Mouse (Mus musculus): ENCODE results near the gene Arpc4.

Arpc4 gene

GRCm38 (mm10) chr6:113406683-113407082 lies 28.8 kb downstream of the Arpc4 start:
- DNase-seq: peak; percentile 51 to 59

DNA sequence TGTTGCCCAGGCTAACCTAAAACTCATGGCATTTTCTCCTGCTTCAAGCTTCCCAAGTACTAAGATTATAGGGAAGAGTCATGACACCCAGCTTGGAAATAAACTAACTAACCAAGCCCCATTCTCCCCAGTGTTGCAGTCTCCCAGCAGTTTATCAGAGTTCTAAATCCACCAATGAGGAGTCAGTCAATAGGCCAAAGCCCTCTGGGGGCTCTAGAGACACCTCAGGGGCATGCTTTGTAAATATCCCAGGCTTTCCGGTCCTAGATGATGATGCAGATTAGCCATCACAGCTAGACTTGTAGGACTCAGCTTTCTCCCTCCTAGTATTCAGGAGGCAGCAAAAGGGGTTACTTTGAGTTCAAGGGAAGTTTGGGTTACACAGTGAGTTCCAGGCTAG lies 32.1 kb downstream of the Arpc4 start:
- no peak for DNase-seq

GRCm38 (mm10) chr6:113416416-113416815 lies 38.5 kb downstream of the Arpc4 start:
- no peak for DNase-seq

DNA sequence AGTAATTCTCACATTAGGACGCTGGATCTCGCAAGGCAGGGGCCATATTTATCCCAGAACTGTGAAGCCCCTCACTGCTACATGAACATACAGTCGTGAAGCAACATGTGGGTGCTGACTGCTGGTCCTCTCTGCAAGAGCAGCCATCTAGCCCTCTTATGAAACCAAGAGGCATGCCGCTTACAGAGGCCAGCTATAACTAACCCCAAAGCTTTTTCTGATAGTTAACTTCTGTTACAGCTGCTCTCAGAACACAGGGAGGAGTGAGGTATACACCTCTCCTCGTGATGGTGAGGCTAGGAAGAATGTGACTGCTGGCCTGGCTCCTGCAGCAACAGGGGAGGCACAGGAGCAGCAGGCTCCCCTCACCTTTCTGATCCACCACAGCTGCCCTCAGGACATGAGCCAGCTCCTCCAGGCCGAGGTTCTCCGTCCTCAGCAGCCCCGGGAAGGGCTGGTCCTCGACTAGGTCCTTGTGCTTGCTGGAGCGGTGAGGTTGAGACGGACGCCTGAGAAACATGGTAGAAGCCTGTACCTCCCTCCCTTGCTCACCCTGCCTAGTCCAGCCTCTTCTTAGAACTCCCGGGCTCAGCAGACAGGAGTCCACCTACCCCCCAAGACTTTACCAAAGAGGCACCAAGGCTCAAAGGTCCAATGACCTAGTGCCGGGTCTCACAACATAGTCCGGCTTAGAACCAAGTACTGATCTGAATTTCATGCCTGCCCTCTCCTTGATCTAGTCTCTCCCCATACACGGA lies 40.7 kb downstream of the Arpc4 start:
- peak in 1 of 2 experiments; percentile 54 for DNase-seq

DNA sequence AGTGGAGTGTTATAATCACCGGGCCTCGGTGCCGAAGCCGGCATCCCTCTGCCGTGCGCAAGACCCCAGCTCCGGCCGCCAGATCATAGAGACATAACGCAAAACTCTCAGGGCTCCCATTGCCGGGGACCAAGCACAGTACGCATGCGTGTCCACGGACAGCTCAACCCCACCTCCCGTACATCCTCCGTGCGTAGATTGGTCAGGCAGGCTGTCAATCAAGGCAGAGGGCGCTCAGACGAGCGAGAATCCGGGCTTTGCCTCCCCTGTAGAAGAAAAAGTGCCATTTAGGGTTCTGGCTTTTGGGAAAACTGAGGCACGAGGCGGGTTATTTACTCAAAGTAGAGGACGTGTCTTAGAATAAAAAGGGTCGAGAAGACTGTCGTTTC lies 41.3 kb downstream of the Arpc4 start, which contains the start of gene Rpusd3:
Rpusd3 (minus strand) TSS at position 142 of the 389 bp plus-strand sequence.
- DNase-seq: peak; percentile 100

DNA sequence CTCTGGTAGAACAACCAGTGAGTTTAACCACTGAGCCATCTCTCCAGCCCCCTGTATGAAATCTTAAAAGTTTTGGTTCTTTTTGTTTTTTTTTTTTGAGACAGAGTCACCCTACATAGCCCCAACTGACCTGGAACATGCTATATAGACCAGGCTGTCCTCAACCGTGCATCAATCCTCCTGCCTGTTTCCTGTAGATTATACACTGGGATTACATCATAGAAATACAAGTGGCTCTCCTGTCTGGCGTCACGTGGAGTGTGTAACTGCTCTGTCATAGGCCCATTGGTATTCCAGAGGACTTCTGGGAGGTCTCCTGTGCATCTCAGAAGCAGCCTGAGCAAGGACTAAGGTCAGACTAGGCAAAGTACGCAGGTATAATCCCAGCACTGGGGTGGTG lies 45.1 kb downstream of the Arpc4 start:
- no peak for DNase-seq

DNA sequence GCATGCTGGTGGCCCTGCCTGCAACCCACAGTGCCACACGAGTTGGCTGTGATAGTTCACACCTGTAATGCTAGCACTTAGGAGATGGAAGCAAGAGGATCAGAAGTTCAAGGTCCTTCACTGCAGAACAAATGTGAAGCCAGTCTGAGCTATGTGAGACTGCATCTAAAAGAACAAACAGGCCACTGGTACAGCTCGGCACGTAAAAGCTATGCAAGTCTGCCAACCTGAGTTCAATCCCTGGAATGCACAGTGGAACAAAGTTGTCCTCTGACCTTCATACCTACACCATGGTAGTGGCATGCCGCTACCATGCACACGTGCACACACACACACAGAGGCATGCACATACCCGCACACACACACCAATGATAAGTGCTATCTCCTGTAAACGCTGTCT lies 46.3 kb downstream of the Arpc4 start:
- peak in 1 of 2 experiments; percentile 34 for DNase-seq

- DNase-seq: no peak
Observed at GRCm38 (mm10) chr6:113426696-113427095, 48.8 kb downstream of the Arpc4 start.

DNA sequence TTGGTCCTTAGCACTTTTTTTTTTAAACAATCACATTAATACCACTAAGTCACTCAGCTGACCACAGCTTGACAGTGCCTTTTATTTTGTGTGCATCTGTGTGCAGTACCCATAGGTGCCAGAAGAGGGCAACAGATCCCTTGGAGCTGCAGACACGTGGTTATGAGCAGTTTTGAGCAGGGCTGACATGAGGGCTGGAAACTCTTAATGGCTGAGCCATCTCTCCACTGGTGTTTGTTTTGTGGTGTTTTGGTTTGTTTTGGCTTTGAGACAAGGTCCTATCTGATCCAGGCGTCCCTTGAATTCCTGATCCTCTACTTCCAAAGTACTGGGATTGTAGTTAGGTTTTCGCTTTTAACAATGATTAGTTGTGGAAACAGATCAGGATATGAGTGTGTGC lies 49.5 kb downstream of the Arpc4 start:
- DNase-seq: peak; percentile 73 to 77

DNA sequence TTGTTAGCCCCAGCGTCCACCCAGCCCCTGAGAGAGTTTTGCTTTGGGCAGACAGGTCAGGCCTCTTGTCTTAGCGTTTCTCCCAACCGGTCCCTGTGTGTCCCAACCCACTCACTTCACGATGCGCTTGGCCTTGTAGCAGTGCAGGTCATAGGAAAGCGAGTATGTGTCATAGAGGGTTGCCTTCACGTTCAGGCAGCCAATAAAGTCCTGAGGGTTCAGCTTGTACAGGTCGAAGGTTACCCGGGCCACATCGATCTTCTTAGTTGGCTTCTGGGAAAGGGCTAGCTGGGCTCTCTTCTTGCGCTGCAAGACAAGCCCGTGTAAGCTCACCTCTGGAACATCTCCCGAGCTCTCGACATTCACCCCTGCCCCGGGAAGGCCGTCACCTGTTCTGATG lies 50.1 kb downstream of the Arpc4 start:
- DNase-seq: no peak

- DNase-seq: no peak
Observed at GRCm38 (mm10) chr6:113429965-113430364, 52.0 kb downstream of the Arpc4 start.

DNA sequence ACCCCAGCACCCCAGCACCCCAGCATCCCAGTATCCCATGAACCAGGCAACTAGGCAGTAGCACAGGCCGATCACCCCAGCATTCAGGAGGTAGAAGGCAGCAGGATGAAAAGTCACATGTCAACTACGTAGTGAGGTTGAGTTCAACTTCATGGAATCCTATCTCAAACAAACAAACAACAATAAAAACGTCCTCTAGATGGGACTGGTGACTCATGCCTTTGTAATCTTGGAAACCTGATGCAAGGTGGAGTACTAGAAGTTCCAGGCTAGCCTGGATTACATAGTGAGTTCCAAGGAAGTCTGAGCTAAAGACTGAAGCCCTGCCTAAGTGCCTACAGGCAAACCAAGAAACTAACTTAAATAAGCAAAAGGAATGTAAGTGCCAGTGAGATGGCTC lies 52.9 kb downstream of the Arpc4 start:
- no peak for DNase-seq

DNA sequence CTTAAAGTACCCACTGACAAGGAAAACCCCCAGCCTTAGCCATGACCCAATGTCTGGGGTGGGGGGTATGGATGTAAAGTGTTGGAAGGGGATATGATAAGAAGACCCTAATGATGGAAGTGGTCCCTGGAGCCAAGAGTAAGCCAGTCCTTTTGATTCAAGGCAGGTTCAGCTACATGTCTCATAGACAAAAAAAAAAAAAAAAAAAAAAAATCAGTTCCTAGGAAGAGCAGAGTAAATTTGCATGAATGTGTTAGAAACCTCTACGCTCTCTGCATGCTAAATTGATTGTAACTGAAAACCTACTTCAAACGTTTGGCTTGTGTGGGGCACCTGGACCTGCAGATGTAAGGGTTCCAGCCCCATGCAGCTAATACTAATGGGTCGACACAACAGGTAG lies 53.9 kb downstream of the Arpc4 start:
- DNase-seq: no peak

GRCm38 (mm10) chr6:113433661-113434060 lies 55.7 kb downstream of the Arpc4 start:
- no peak for DNase-seq

- DNase-seq: no peak
Observed at GRCm38 (mm10) chr6:113434691-113435090, 56.8 kb downstream of the Arpc4 start.

- no peak for DNase-seq
Observed at GRCm38 (mm10) chr6:113435664-113436205, 57.8 kb downstream of the Arpc4 start, which contains the start of gene Cidec. Gene Cidec (minus strand): TSS chr6:113435760.

GRCm38 (mm10) chr6:113437135-113437534 lies 59.2 kb downstream of the Arpc4 start:
- no peak for DNase-seq

GRCm38 (mm10) chr6:113438721-113439430 lies 61.0 kb downstream of the Arpc4 start:
- no peak for DNase-seq
